In the genomic region with DNA sequence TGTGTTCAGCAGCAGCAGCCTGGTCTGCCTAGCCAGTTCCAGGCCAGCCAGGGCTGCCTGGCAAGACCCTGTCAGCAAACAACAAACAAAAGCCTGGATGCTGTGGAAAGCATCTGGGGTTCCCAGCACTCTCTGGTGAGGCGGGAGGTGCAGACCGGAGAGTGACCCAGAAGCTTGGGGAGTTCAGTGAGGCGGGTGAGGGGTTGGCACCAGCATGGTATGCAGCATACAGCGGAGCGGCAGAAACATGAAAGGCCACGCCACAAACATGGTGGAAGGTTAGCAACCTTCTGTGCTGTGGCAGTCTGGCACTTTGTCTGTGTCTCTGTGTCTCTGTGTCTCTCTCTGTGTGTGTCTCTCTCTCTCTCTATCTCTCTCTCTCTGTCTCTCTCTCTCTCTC, we compare ENCODE assay signal across 1 mouse cellular context.
TF ChIP-seq lines count a peak whose summit lies in the region.

No protein-coding gene starts in this region.

TF ChIP-seq in MEL, 35 proteins besides CTCF, POLR2A, EP300 and RAD21 (continued from another document):
- TF ChIP-seq NRF1 (IDR thresholded peaks at IDR 0.05; ENCODE audit: insufficient read depth, low read depth, low read length, poor library complexity, severe bottlenecking) (no peak), GATA1 (IDR thresholded peaks at IDR 0.05; ENCODE audit: low read depth, low read length) (no peak), TCF12 (IDR thresholded peaks at IDR 0.05; ENCODE audit: low read depth, low read length) (no peak), CHD1 (IDR thresholded peaks at IDR 0.05; ENCODE audit: low read depth, low read length) (peak; percentile 70; the same call in 1 of the 2 replicates), MEF2A (IDR thresholded peaks at IDR 0.05; ENCODE audit: extremely low read depth, insufficient replicate concordance, low read depth, low read length, poor library complexity, severe bottlenecking) (no peak), MAX (IDR thresholded peaks at IDR 0.05; ENCODE audit: low read length) (no peak), CHD2 (IDR thresholded peaks at IDR 0.05; ENCODE audit: low read length) (no peak), MAFK (IDR thresholded peaks at IDR 0.05; ENCODE audit: borderline replicate concordance, low read depth, low read length) (no peak), GABPA (IDR thresholded peaks at IDR 0.05; ENCODE audit: low read depth, low read length) (no peak), MAZ (IDR thresholded peaks at IDR 0.05; ENCODE audit: low read depth, low read length) (no peak), ZKSCAN1 (IDR thresholded peaks at IDR 0.05; ENCODE audit: low read depth, low read length) (no peak)
